Mouse (Mus musculus): Measurements from ENCODE around the gene Foxd3. TPM values are rescaled to one million over a fixed set of nuclear protein-coding genes. Genes with fewer than 3 reads are reported as not detected.

Gene Foxd3
- polyA plus RNA-seq, 1 experiment from 2014 or later, result 2.0 TPM

GRCm38 (mm10) chr4:99683941-99684340 lies 27.8 kb downstream of the Foxd3 start:
- no peak overlapping the region for H3K27ac ChIP-seq (replicated peaks; ENCODE audit: low read depth, low read length)
- no peak overlapping the region for H3K4me3 ChIP-seq (ENCODE audit: low read depth, low read length)
- no peaks in the 10 kb centered on the region for H3K4me1 ChIP-seq (ENCODE audit: control insufficient read depth, insufficient read depth, low read length)
- H3K4me2 ChIP-seq (ENCODE audit: low read depth, low read length), result no peak overlapping the region
- WGBS, result 83% methylated on average over 6 of the region's 6 CpGs
- no peak for ATAC-seq (ENCODE audit: low read depth)
- H3K9ac ChIP-seq (ENCODE audit: low read depth, low read length), result no peak overlapping the region
- H3K36me3 ChIP-seq (ENCODE audit: control insufficient read depth, insufficient read depth, low read length), result no peaks in the 10 kb centered on the region
- H3K27me3 ChIP-seq (replicated peaks; ENCODE audit: control insufficient read depth, insufficient read depth, low read length), result no peaks in the 10 kb centered on the region
- no peaks in the 10 kb centered on the region for H3K9me3 ChIP-seq (ENCODE audit: control insufficient read depth, low read length)
- no peak for DNase-seq (ENCODE audit: low spot score)

- Histone ChIP-seq H3K36me3 (ENCODE audit: control insufficient read depth, insufficient read depth, low read length) (no peaks in the 10 kb centered on the region), H3K9me3 (ENCODE audit: control insufficient read depth, low read length) (no peaks in the 10 kb centered on the region), H3K4me3 (ENCODE audit: low read depth, low read length) (no peak overlapping the region), H3K27me3 (replicated peaks; ENCODE audit: control insufficient read depth, insufficient read depth, low read length) (no peaks in the 10 kb centered on the region), H3K9ac (ENCODE audit: low read depth, low read length) (no peak overlapping the region), H3K4me1 (ENCODE audit: control insufficient read depth, insufficient read depth, low read length) (no peaks in the 10 kb centered on the region), H3K4me2 (ENCODE audit: low read depth, low read length) (no peak overlapping the region), H3K27ac (replicated peaks; ENCODE audit: low read depth, low read length) (no peak overlapping the region)
- no peak for ATAC-seq (ENCODE audit: low read depth)
- WGBS, result 36% methylated on average over 5 of the region's 5 CpGs
- no peak for DNase-seq (ENCODE audit: low spot score)
Measured at GRCm38 (mm10) chr4:99686308-99686707, 30.2 kb downstream of the Foxd3 start.

Small RNAs within 50 kb of the gene (microRNA-seq; reads per million reads assigned to microRNA genes)
- not detected for gene Gm23366 (ENCODE audit: borderline number of aligned reads)

Other genes with a start within 250 kb of the Foxd3 start
- gene Alg6, start 59.4 kb downstream of the Foxd3 start, polyA plus RNA-seq (2014; fragmentation: Nextera tagmentation; extraction: Ambion mirVana), result 17.9 and 18.2 TPM in 2 replicates
- 22.1 and 23.4 TPM in 2 replicates for gene Efcab7, start 172.9 kb downstream of the Foxd3 start, polyA plus RNA-seq (2014; fragmentation: Nextera tagmentation; extraction: Ambion mirVana)